Mouse (Mus musculus) cortical plate, adult 2 months (tissue): ENCODE results near the gene Snx25.

Experiments used
- CTCF ChIP-seq: fragments of 200-500 bp; IDR thresholded peaks from 2 replicates; pipeline ENCODE4 v1.5.1; 2011; ENCODE audit warnings: mild to moderate bottlenecking, control low read depth, low read length; ENCODE audit not compliant: insufficient read depth; ENCODE audit errors: extremely low read depth
- POLR2A ChIP-seq: fragments of 200-500 bp; IDR thresholded peaks from 2 replicates; pipeline ENCODE4 v1.6.1; 2011; ENCODE audit warnings: mild to moderate bottlenecking, low read length, control low read depth; ENCODE audit not compliant: insufficient read depth; ENCODE audit errors: extremely low read depth

GRCm38 (mm10) chr8:46081030-46081429, 70.9 kb downstream of the Snx25 start:
- TF ChIP-seq CTCF (no peak), POLR2A (no peak)
